Mouse (Mus musculus): Measurements from ENCODE around the gene Clca3a1. TPM values are rescaled to one million over a fixed set of nuclear protein-coding genes. Genes with fewer than 3 reads are reported as not detected.

The Clca3a1 gene
- 6.2 and 6.5 TPM in 2 replicates for polyA plus RNA-seq (2012; rRNA removed)

DNA sequence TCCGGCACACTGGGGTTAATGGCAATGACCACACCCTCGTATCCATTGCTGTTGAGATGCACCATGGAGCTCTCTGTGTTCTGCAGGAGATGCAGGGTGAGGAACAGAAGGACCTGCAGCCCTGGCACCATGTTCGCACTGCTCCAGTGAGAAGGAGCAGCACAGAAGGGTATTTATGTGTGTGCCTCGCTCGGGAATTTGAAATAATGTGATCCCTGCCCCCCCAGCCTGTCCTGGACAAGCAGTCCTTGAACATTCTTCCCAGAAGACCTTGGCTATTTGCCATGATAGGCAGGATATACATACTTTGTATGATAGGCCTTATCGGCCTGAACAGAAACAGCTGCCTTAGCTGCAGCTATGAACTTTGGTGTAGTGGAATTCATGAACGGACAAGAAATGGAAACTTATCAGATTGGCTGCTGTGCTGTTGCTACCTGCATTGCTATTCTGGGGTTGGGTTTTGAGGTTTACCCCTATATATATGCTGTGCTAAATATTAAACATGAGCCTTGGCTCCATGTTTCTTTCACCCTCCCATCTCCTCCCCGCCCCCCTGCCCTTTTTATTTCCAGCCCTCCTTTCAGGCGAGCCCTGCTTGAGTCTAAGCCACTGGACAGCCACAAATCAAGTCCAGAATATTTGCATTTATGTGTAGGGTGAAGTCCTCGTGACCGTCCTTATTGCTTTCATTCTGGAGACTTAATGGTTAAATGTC is at the start of gene Clca3a1:
TSS of gene Clca3a1 (minus strand) at position 386 of the 718 bp plus-strand sequence.

GRCm38 (mm10) chr3:144719901-144720747 is 40.7 kb downstream of the Clca3a1 start, which contains the start of gene Sh3glb1:
TSS of gene Sh3glb1 (minus strand) at chr3:144720335.

Other genes starting within 250 kb of the Clca3a1 start
- 6.6 and 8.3 TPM in 2 replicates for gene Hs2st1, start 190.8 kb downstream of the Clca3a1 start, polyA plus RNA-seq (2012; rRNA removed)
- gene Selenof, start 190.7 kb downstream of the Clca3a1 start, polyA plus RNA-seq (2012; rRNA removed): 132 and 256 TPM in 2 replicates
- gene Sh3glb1, start 40.6 kb downstream of the Clca3a1 start, polyA plus RNA-seq (2012; rRNA removed): 7.0 and 7.4 TPM in 2 replicates
- gene Clca3a2, start 58.5 kb upstream of the Clca3a1 start, polyA plus RNA-seq (2012; rRNA removed): 0.17 and 0.93 TPM in 2 replicates
- gene Clca3b, start 88.4 kb upstream of the Clca3a1 start, polyA plus RNA-seq (2012; rRNA removed): 0.06 and 0.10 TPM in 2 replicates
- gene Clca4b, start 171.6 kb upstream of the Clca3a1 start, polyA plus RNA-seq (2012; rRNA removed): 0.03 and 0.05 TPM in 2 replicates
- gene Clca4a, start 214.1 kb upstream of the Clca3a1 start, polyA plus RNA-seq (2012; rRNA removed): 0.06 TPM in 1 of 2 replicates, not detected in the other